Mouse (Mus musculus) kidney, postnatal 14 days (tissue): Measurements from ENCODE around the gene B3galt6.

Experiments
- DNase-seq: peaks from one replicate; pipeline ENCODE4 v3.0.0; 2022; ENCODE audit warnings: mixed read lengths

B3galt6 gene

GRCm38 (mm10) chr4:155992241-155992905 is at the start of gene B3galt6, which contains the start of gene Sdf4:
Gene B3galt6, minus strand, starts transcription at chr4:155992649.
Gene Sdf4, plus strand, starts transcription at chr4:155992872.
- DNase-seq = peak; percentile 91

GRCm38 (mm10) chr4:156034901-156035300 is 42.5 kb upstream of the B3galt6 start:
- no peak for DNase-seq

- no peak for DNase-seq
Measured at GRCm38 (mm10) chr4:156034301-156034700, 41.9 kb upstream of the B3galt6 start.

- peak; percentile 60 for DNase-seq
Measured at GRCm38 (mm10) chr4:156033476-156034119, 41.1 kb upstream of the B3galt6 start.

- peak; percentile 27 for DNase-seq
Measured at GRCm38 (mm10) chr4:156032856-156033255, 40.4 kb upstream of the B3galt6 start.

GRCm38 (mm10) chr4:156031593-156032391 is 39.3 kb upstream of the B3galt6 start:
- peak; percentile 88 for DNase-seq

GRCm38 (mm10) chr4:156031255-156031592 is 38.8 kb upstream of the B3galt6 start:
- no peak for DNase-seq

- no peak for DNase-seq
Measured at GRCm38 (mm10) chr4:156030651-156031118, 38.2 kb upstream of the B3galt6 start.

- DNase-seq = no peak
Measured at GRCm38 (mm10) chr4:156028580-156028979, 36.1 kb upstream of the B3galt6 start.

GRCm38 (mm10) chr4:156026013-156026412 is 33.6 kb upstream of the B3galt6 start, which contains the start of gene Tnfrsf18:
Gene Tnfrsf18, plus strand, starts transcription at chr4:156026164.
- DNase-seq = peak; percentile 54

- no peak for DNase-seq
Measured at GRCm38 (mm10) chr4:156024184-156024583, 31.7 kb upstream of the B3galt6 start.

- no peak for DNase-seq
Measured at GRCm38 (mm10) chr4:156023520-156023919, 31.1 kb upstream of the B3galt6 start.

GRCm38 (mm10) chr4:156021942-156022419 is 29.5 kb upstream of the B3galt6 start:
- no peak for DNase-seq

- no peak for DNase-seq
Measured at GRCm38 (mm10) chr4:156021381-156021780, 28.9 kb upstream of the B3galt6 start.

GRCm38 (mm10) chr4:156019771-156020170 is 27.3 kb upstream of the B3galt6 start:
- DNase-seq = no peak

- no peak for DNase-seq
Measured at GRCm38 (mm10) chr4:156014436-156014835, 22.0 kb upstream of the B3galt6 start.

- DNase-seq = no peak
Measured at GRCm38 (mm10) chr4:156013637-156014036, 21.2 kb upstream of the B3galt6 start, which contains the start of gene Tnfrsf4. Gene Tnfrsf4, plus strand, starts transcription at chr4:156013843.

GRCm38 (mm10) chr4:156008369-156008768 is 15.9 kb upstream of the B3galt6 start:
- no peak for DNase-seq

- no peak for DNase-seq
Measured at GRCm38 (mm10) chr4:156004109-156004508, 11.7 kb upstream of the B3galt6 start.

GRCm38 (mm10) chr4:155993606-155994005 is 1.2 kb upstream of the B3galt6 start:
- no peak for DNase-seq

- peak; percentile 96 for DNase-seq
Measured at GRCm38 (mm10) chr4:155992906-155993547, 578 bp upstream of the B3galt6 start.

- DNase-seq = no peak
Measured at GRCm38 (mm10) chr4:155991908-155992230, 580 bp downstream of the B3galt6 start.
